In the genomic region with DNA sequence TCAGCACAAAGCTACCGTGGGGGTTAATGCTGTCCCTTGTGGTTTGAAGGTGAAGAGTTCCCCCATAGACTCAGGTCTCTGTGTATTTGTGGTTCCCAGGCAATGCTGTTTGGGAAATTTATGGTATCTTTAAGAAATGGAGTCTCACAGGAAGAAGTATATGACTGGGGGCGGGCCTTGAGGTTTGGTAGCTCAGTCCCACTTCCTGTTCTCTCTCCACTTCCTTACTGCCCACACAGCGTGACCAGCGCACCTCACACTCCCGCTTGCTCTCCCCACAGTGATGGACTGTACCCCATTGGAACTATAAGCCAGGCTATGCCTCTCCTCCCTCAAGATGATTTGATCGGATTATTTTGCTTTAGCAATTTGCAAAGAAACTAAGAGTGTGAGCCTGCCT, we compare ENCODE assay signal across 15 mouse cellular contexts. TPM values are rescaled to one million over a fixed set of nuclear protein-coding genes. Genes with fewer than 3 reads are reported as not detected.
DNase-seq lines count a peak whose midpoint lies in the region; ATAC-seq and TF ChIP-seq lines count a peak whose summit lies in the region.
"Had no signal": no experiment of that assay in that cellular context is flagged by ENCODE, and none has a peak within 500 bp of the region (broad histone marks: within the 10 kb centered on the region; RNA-seq: fewer than 3 reads in every experiment).

No protein-coding gene starts in this region.

- no peak for ATAC-seq in forebrain, embryonic 13.5 days
- ATAC-seq: forebrain, embryonic 14.5 days had no signal

- peaks cover 35% of the 10 kb centered on the region for H3K4me1 ChIP-seq in bone marrow macrophage, adult 2 months (ENCODE audit: control insufficient read depth, insufficient read depth, low read length)
- H3K4me1 ChIP-seq in forebrain, embryonic 13.5 days = peaks cover 3% of the 10 kb centered on the region
- H3K4me1 ChIP-seq: hindbrain, embryonic 10.5 days had no signal

- no peak overlapping the region for H3K4me2 ChIP-seq in forebrain, embryonic 13.5 days
- H3K4me2 ChIP-seq: heart, embryonic 11.5 days; liver, embryonic 13.5 days had no signal

- no peak for TF ChIP-seq POLR2A in bone marrow macrophage, adult 2 months (IDR thresholded peaks at IDR 0.05; ENCODE audit: borderline replicate concordance, low read depth, low read length)

- H3K27me3 ChIP-seq in forebrain, embryonic 13.5 days = no peaks in the 10 kb centered on the region
- H3K27me3 ChIP-seq: liver, embryonic 13.5 days had no signal

- no peak overlapping the region; the same call in 1 of the 2 replicates for H3K4me3 ChIP-seq in bone marrow macrophage, adult 2 months (ENCODE audit: insufficient read depth, low read length)
- H3K4me3 ChIP-seq in forebrain, embryonic 13.5 days = no peak overlapping the region
- H3K4me3 ChIP-seq: hindbrain, embryonic 10.5 days; liver, embryonic 13.5 days; myocyte had no signal

- H3K9ac ChIP-seq in forebrain, embryonic 13.5 days = no peak overlapping the region
- H3K9ac ChIP-seq: liver, embryonic 13.5 days had no signal

- H3K36me3 ChIP-seq in forebrain, embryonic 13.5 days (ENCODE audit: poor library complexity, severe bottlenecking) = no peaks in the 10 kb centered on the region
- H3K36me3 ChIP-seq: hindbrain, embryonic 10.5 days; liver, embryonic 13.5 days had no signal

- no peaks in the 10 kb centered on the region for H3K9me3 ChIP-seq in forebrain, embryonic 13.5 days (replicated peaks)
- H3K9me3 ChIP-seq: liver, embryonic 13.5 days had no signal

- DNase-seq in 416B (ENCODE audit: low read depth) (peak; percentile 78), A20 (ENCODE audit: low read depth, low spot score) (peak; percentile 80)
- peak; percentile 63 for DNase-seq in naive thymus-derived CD4-positive, alpha-beta T cell, adult 2 months (ENCODE audit: low read depth)
- no peak for DNase-seq in right cerebral cortex, adult 2 months (ENCODE audit: low spot score in 2 of 2)
- no peak for DNase-seq in adrenal gland, postnatal 10 days
- DNase-seq: adrenal gland, adult 2 months; cerebellum, postnatal 25 days; gastrocnemius, postnatal 10 days; liver, embryonic 13.5 days had no signal

- H3K27ac ChIP-seq in bone marrow macrophage, adult 2 months (ENCODE audit: insufficient read depth, low read depth, low read length) = peak overlapping the region; percentile 82
- H3K27ac ChIP-seq in forebrain, embryonic 13.5 days = no peak overlapping the region
- H3K27ac ChIP-seq: hindbrain, embryonic 10.5 days had no signal

- WGBS in forebrain, embryonic 13.5 days = 93% methylated on average over 6 of the region's 6 CpGs

- no peak for TF ChIP-seq CTCF in bone marrow macrophage, adult 2 months (IDR thresholded peaks at IDR 0.05; ENCODE audit: low read depth, low read length)

RNA-seq across cellular contexts. Expression of a gene that starts 14.9 kb away (rescaled TPM):
- polyA plus RNA-seq in bone marrow macrophage, adult 2 months (2012; ENCODE audit: insufficient read depth, insufficient read length, missing spikeins) = 22.0 and 28.0 TPM in 2 replicates
- 0.13 and 0.34 TPM in 2 replicates for polyA plus RNA-seq in forebrain, embryonic 13.5 days (2015; fragmentation: Nextera tagmentation; extraction: Ambion mirVana)
- total RNA-seq in adrenal gland, postnatal 10 days (2021) = 1 to 10 TPM; 3.5 to 3.7 TPM

Comparison
In these comparisons a context has a peak if more than half of its experiments do, and no peak if none do; other contexts are left out.
1. DNase-seq: peak in 416B (single experiment), A20 (single experiment) and naive thymus-derived CD4-positive, alpha-beta T cell, adult 2 months (single experiment); none in right cerebral cortex, adult 2 months (0 of 2) and adrenal gland, postnatal 10 days (single experiment).
2. RNA of a gene that starts 14.9 kb away (polyA plus RNA-seq): 22.0 to 28.0 TPM in bone marrow macrophage, adult 2 months; 0.13 to 0.34 TPM in forebrain, embryonic 13.5 days; every median in the first group is over 10 times any median in the second.